Mouse (Mus musculus): ENCODE data around the gene Syngr3. TPM values are rescaled to one million over a fixed set of nuclear protein-coding genes. Genes with fewer than 3 reads are reported as not detected.
A peak's percentile ranks its signal among the peaks of the same experiment; 100 is the strongest.

Gene Syngr3
- polyA plus RNA-seq, 1 experiment from 2014 or later, result 6.2 TPM

- WGBS, result 94% methylated on average over 15 of the region's 15 CpGs
- Histone ChIP-seq H3K4me2 (ENCODE audit: low read depth, low read length) (no peak overlapping the region), H3K27me3 (ENCODE audit: control insufficient read depth, insufficient read depth, low read length) (no peaks in the 10 kb centered on the region; the same call in 1 of the 2 replicates), H3K36me3 (replicated peaks; ENCODE audit: control insufficient read depth, insufficient read depth, low read depth, low read length) (no peaks in the 10 kb centered on the region; the same call in 1 of the 2 replicates), H3K9ac (replicated peaks; ENCODE audit: low read length) (no peak overlapping the region), H3K27ac (replicated peaks; ENCODE audit: low read depth, low read length) (no peak overlapping the region), H3K4me1 (ENCODE audit: control insufficient read depth, insufficient read depth, low read length) (no peaks in the 10 kb centered on the region), H3K4me3 (ENCODE audit: low read depth, low read length) (no peak overlapping the region), H3K9me3 (replicated peaks; ENCODE audit: control insufficient read depth, low read length) (no peaks in the 10 kb centered on the region)
- ATAC-seq (replicated peaks; ENCODE audit: insufficient number of reproducible peaks, low FRiP score, low TSS enrichment, low read depth) (no peak), DNase-seq (ENCODE audit: low spot score) (no peak)
Observed at GRCm38 (mm10) chr17:24716166-24716682, 26.5 kb upstream of the Syngr3 start.

GRCm38 (mm10) chr17:24715556-24715955, 25.8 kb upstream of the Syngr3 start:
- no peak for ATAC-seq (replicated peaks; ENCODE audit: insufficient number of reproducible peaks, low FRiP score, low TSS enrichment, low read depth)
- 73% methylated on average over 6 of the region's 6 CpGs for WGBS

GRCm38 (mm10) chr17:24708646-24709045, 18.9 kb upstream of the Syngr3 start:
- no peak overlapping the region for H3K4me2 ChIP-seq (ENCODE audit: low read depth, low read length)
- 35% methylated on average over 2 of the region's 2 CpGs for WGBS
- DNase-seq (ENCODE audit: low spot score), result peak; percentile 57
- H3K36me3 ChIP-seq (replicated peaks; ENCODE audit: control insufficient read depth, insufficient read depth, low read depth, low read length), result peaks cover 4% of the 10 kb centered on the region
- H3K9ac ChIP-seq (replicated peaks; ENCODE audit: low read length), result no peak overlapping the region
- no peaks in the 10 kb centered on the region for H3K27me3 ChIP-seq (ENCODE audit: control insufficient read depth, insufficient read depth, low read length)
- no peaks in the 10 kb centered on the region for H3K9me3 ChIP-seq (replicated peaks; ENCODE audit: control insufficient read depth, low read length)
- H3K4me1 ChIP-seq (ENCODE audit: control insufficient read depth, insufficient read depth, low read length), result no peaks in the 10 kb centered on the region
- H3K4me3 ChIP-seq (ENCODE audit: low read depth, low read length), result no peak overlapping the region
- ATAC-seq (replicated peaks; ENCODE audit: insufficient number of reproducible peaks, low FRiP score, low TSS enrichment, low read depth), result no peak
- H3K27ac ChIP-seq (replicated peaks; ENCODE audit: low read depth, low read length), result no peak overlapping the region

More at GRCm38 (mm10) chr17:24715556-24715955, 25.8 kb upstream of the Syngr3 start:
- Histone ChIP-seq H3K36me3 (replicated peaks; ENCODE audit: control insufficient read depth, insufficient read depth, low read depth, low read length) (no peaks in the 10 kb centered on the region), H3K4me2 (ENCODE audit: low read depth, low read length) (no peak overlapping the region), H3K27ac (replicated peaks; ENCODE audit: low read depth, low read length) (no peak overlapping the region), H3K9ac (replicated peaks; ENCODE audit: low read length) (no peak overlapping the region), H3K27me3 (ENCODE audit: control insufficient read depth, insufficient read depth, low read length) (no peaks in the 10 kb centered on the region; the same call in 1 of the 2 replicates), H3K9me3 (replicated peaks; ENCODE audit: control insufficient read depth, low read length) (no peaks in the 10 kb centered on the region), H3K4me1 (ENCODE audit: control insufficient read depth, insufficient read depth, low read length) (no peaks in the 10 kb centered on the region), H3K4me3 (ENCODE audit: low read depth, low read length) (no peak overlapping the region)
- DNase-seq (ENCODE audit: low spot score), result no peak

GRCm38 (mm10) chr17:24707801-24708425, 18.2 kb upstream of the Syngr3 start:
- H3K27ac ChIP-seq (replicated peaks; ENCODE audit: low read depth, low read length), result no peak overlapping the region
- H3K4me2 ChIP-seq (ENCODE audit: low read depth, low read length), result peak overlapping the region; percentile 72
- no peaks in the 10 kb centered on the region for H3K27me3 ChIP-seq (ENCODE audit: control insufficient read depth, insufficient read depth, low read length)
- 5% methylated on average over 24 of the region's 24 CpGs for WGBS
- no peaks in the 10 kb centered on the region for H3K4me1 ChIP-seq (ENCODE audit: control insufficient read depth, insufficient read depth, low read length)
- peak overlapping the region; percentile 67 for H3K9ac ChIP-seq (replicated peaks; ENCODE audit: low read length)
- H3K9me3 ChIP-seq (replicated peaks; ENCODE audit: control insufficient read depth, low read length), result no peaks in the 10 kb centered on the region
- peak overlapping the region; percentile 56 for H3K4me3 ChIP-seq (ENCODE audit: low read depth, low read length)
- no peak for ATAC-seq (replicated peaks; ENCODE audit: insufficient number of reproducible peaks, low FRiP score, low TSS enrichment, low read depth)
- no peak for DNase-seq (ENCODE audit: low spot score)
- H3K36me3 ChIP-seq (replicated peaks; ENCODE audit: control insufficient read depth, insufficient read depth, low read depth, low read length), result peaks cover 4% of the 10 kb centered on the region

GRCm38 (mm10) chr17:24706982-24707800, 17.4 kb upstream of the Syngr3 start, which contains the start of gene Tbl3:
Gene Tbl3, minus strand, starts transcription at chr17:24707660.
- H3K4me2 ChIP-seq (ENCODE audit: low read depth, low read length), result peak within 1 kb of the TSS; percentile 72
- H3K27ac ChIP-seq (replicated peaks; ENCODE audit: low read depth, low read length), result no peak within 1 kb of the TSS
- H3K9me3 ChIP-seq (replicated peaks; ENCODE audit: control insufficient read depth, low read length), result no peaks in the 10 kb centered on the region
- WGBS, result 3% methylated on average over 32 of the region's 32 CpGs
- H3K27me3 ChIP-seq (ENCODE audit: control insufficient read depth, insufficient read depth, low read length), result no peaks in the 10 kb centered on the region
- peak within 1 kb of the TSS; percentile 56 for H3K4me3 ChIP-seq (ENCODE audit: low read depth, low read length)
- H3K36me3 ChIP-seq (replicated peaks; ENCODE audit: control insufficient read depth, insufficient read depth, low read depth, low read length), result peaks cover 4% of the 10 kb centered on the region
- DNase-seq (ENCODE audit: low spot score), result peak; percentile 97
- H3K9ac ChIP-seq (replicated peaks; ENCODE audit: low read length), result peak within 1 kb of the TSS; percentile 67
- H3K4me1 ChIP-seq (ENCODE audit: control insufficient read depth, insufficient read depth, low read length), result no peaks in the 10 kb centered on the region
- ATAC-seq (replicated peaks; ENCODE audit: insufficient number of reproducible peaks, low FRiP score, low TSS enrichment, low read depth), result peak; percentile 71

- no peak for ATAC-seq (replicated peaks; ENCODE audit: insufficient number of reproducible peaks, low FRiP score, low TSS enrichment, low read depth)
Observed at GRCm38 (mm10) chr17:24705821-24706220, 16.1 kb upstream of the Syngr3 start.

GRCm38 (mm10) chr17:24701251-24701650, 11.5 kb upstream of the Syngr3 start:
- Histone ChIP-seq H3K27me3 (ENCODE audit: control insufficient read depth, insufficient read depth, low read length) (no peaks in the 10 kb centered on the region), H3K4me2 (ENCODE audit: low read depth, low read length) (no peak overlapping the region), H3K9me3 (replicated peaks; ENCODE audit: control insufficient read depth, low read length) (no peaks in the 10 kb centered on the region), H3K9ac (replicated peaks; ENCODE audit: low read length) (no peak overlapping the region), H3K4me1 (ENCODE audit: control insufficient read depth, insufficient read depth, low read length) (no peaks in the 10 kb centered on the region; the same call in 1 of the 2 replicates), H3K4me3 (ENCODE audit: low read depth, low read length) (no peak overlapping the region), H3K36me3 (replicated peaks; ENCODE audit: control insufficient read depth, insufficient read depth, low read depth, low read length) (peaks cover 17% of the 10 kb centered on the region), H3K27ac (replicated peaks; ENCODE audit: low read depth, low read length) (no peak overlapping the region)
- ATAC-seq (replicated peaks; ENCODE audit: insufficient number of reproducible peaks, low FRiP score, low TSS enrichment, low read depth), result no peak
- 85% methylated on average over 9 of the region's 9 CpGs for WGBS
- no peak for DNase-seq (ENCODE audit: low spot score)

More at GRCm38 (mm10) chr17:24705821-24706220, 16.1 kb upstream of the Syngr3 start:
- WGBS, result 90% methylated on average over 3 of the region's 3 CpGs
- Histone ChIP-seq H3K4me3 (ENCODE audit: low read depth, low read length) (no peak overlapping the region), H3K9ac (replicated peaks; ENCODE audit: low read length) (no peak overlapping the region), H3K27ac (replicated peaks; ENCODE audit: low read depth, low read length) (no peak overlapping the region), H3K9me3 (replicated peaks; ENCODE audit: control insufficient read depth, low read length) (no peaks in the 10 kb centered on the region), H3K36me3 (replicated peaks; ENCODE audit: control insufficient read depth, insufficient read depth, low read depth, low read length) (peaks cover 13% of the 10 kb centered on the region), H3K4me1 (ENCODE audit: control insufficient read depth, insufficient read depth, low read length) (no peaks in the 10 kb centered on the region), H3K27me3 (ENCODE audit: control insufficient read depth, insufficient read depth, low read length) (no peaks in the 10 kb centered on the region), H3K4me2 (ENCODE audit: low read depth, low read length) (no peak overlapping the region)
- DNase-seq (ENCODE audit: low spot score), result no peak

GRCm38 (mm10) chr17:24699473-24699872, 9.7 kb upstream of the Syngr3 start:
- H3K9me3 ChIP-seq (replicated peaks; ENCODE audit: control insufficient read depth, low read length), result no peaks in the 10 kb centered on the region
- no peaks in the 10 kb centered on the region; the same call in 1 of the 2 replicates for H3K4me1 ChIP-seq (ENCODE audit: control insufficient read depth, insufficient read depth, low read length)
- H3K4me2 ChIP-seq (ENCODE audit: low read depth, low read length), result no peak overlapping the region
- ATAC-seq (replicated peaks; ENCODE audit: insufficient number of reproducible peaks, low FRiP score, low TSS enrichment, low read depth), result no peak
- no peak overlapping the region for H3K9ac ChIP-seq (replicated peaks; ENCODE audit: low read length)
- H3K27me3 ChIP-seq (ENCODE audit: control insufficient read depth, insufficient read depth, low read length), result no peaks in the 10 kb centered on the region
- 83% methylated on average over 2 of the region's 2 CpGs for WGBS
- no peak overlapping the region for H3K4me3 ChIP-seq (ENCODE audit: low read depth, low read length)
- no peak overlapping the region for H3K27ac ChIP-seq (replicated peaks; ENCODE audit: low read depth, low read length)
- peaks cover 13% of the 10 kb centered on the region for H3K36me3 ChIP-seq (replicated peaks; ENCODE audit: control insufficient read depth, insufficient read depth, low read depth, low read length)
- DNase-seq (ENCODE audit: low spot score), result no peak
